Mouse (Mus musculus) Muller cell, postnatal 12 days (primary cell): ENCODE data around the gene Actr6.
A peak's percentile ranks its signal among the peaks of the same experiment; 100 is the strongest.
"Not testable (repeated sequence)": the region's sequence is repeated elsewhere in the genome, so short reads cannot be mapped to it uniquely, and the experiment has no call there.

Experiments used
- DNase-seq: peaks from one replicate; pipeline ENCODE4 v3.0.0-alpha.2; 2015; ENCODE audit errors: inconsistent ontology term

Actr6 gene

DNA sequence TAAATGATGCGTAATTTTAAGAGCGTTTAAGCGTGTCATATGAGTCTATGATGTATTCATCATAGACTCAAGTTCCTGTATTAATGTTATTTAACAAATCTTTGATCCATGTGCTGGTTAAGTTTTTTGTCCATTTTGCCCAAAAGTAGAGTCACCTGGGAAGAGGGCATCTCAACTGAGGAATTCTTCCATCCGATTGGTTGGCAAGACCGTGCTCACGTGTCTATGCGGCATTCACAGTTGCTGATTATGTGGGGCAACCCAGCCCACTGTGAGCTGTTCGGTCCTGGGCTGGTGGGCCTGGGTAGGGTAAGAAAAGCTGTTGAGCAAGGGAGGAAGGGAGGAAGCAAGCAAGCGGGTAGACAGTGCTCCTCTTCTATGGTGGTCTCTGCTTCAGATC, 6.3 kb upstream of the Actr6 start:
- DNase-seq, result no peak

DNA sequence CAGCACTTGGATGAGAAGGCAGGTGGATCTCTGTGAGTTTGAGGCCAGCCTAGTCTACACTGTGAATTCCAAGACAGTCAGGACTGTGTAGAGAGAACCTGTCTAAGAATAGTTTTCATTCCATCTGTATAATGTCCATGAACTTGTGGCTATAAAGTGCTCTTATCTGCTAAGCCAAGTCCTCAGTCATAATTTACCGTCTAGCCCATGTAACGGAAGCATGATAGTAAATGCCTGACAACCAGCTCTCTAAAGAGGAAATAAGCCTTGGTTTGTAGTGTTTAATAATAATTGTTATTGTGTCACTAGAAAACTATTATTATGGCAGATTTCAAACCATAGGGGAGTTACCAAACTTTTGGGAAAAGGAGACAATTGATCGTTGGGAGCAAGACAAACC, 5.8 kb upstream of the Actr6 start:
- DNase-seq, result no peak

DNA sequence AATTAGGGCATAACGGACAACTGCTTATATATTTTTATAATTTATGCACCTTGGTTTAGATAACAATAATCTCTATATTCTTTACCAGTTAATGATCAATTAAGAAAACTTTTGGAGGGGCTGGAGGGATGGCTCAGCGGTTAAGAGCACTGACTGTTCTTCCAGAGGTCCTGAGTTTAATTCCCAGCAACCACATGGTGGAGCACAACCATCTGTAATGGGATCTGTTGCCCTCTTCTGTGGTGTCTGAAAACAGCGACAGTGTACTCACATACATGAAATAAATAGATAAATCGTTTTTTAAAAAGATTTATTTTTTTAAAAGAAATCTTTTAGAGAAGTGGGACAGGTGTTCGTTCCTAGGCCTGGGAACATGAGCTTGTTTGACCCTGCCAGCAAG, 5.0 kb upstream of the Actr6 start:
- no peak for DNase-seq

DNA sequence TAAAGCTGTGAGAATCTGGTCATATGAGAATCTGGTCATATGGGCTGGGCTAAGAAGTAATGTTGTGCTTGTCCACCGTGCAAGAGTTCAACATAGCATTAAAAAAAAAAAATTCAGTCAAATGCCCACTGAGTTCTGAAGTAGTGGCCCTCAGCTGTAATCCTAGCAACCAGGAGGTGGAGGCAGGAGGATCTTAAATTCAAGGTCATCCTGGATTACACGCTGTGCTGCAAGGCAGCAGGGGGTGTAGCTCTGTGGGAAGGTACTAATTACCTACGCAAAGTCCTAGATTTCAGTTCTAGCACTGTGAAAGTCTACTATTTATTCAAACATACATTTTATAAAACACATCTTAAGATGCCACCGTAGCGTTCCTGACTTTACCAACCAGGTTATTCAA, 754 bp downstream of the Actr6 start:
- no peak for DNase-seq

DNA sequence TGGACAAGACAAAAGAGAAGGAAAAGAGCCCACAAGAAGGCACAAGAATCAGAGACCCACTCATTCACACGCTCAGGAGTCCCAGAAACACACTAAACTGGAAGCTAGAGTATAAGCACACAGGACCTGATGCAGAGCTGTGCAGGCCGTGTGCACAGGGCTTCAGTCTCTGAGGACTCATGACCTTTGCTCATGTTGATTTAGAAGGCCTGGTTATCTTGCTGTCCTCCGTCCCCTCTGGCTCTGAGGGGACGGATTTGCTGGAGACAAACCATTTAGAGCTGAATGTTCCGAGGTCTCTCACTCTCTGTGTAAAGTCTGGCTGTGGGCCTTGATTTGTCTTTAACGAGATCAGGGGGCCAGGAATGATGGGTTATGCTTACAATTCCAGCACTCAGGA, 1.7 kb downstream of the Actr6 start:
- DNase-seq, result no peak

DNA sequence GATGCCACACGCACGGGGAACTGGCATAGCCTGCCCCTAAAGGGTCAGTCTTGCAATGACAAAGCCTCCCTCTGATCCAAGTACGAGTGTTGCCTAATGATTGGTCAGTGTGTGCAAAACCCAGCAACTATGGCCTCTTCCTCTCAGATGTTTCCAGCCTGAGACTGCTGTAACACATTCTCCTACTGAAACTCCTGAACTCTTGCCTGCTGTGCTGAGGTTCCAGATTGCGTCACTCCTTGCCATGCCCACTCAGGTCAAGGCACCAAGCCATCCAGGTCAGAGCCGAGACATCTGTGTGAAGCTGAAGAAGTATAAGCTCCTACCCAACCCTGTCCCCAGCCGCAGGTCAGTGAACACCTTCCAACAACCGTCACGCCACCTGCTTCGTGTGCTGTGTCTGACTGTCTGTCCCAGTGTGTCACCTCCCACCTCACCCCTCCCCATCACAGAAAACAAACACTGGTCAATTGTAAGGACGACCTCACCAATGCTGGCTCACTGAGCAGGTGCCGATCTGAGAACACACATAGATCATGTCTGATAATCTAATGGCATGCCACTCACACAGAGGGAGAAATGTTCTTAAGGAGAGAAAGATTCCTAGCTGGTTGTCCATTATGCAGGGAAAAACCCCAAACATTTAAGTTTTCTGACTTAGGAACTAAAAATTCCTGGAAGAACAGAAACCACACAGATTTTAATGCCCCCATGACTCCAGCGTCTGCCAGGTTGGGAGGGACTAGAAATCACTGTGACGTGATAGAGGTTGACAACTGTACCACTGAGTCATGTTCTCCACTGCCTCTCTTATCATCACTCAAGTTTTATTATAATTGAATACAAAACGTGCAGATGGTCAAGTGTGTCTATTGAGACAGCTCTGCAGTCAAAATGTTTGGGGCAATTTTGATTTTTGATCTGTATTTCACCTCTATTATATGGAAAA, 9.6 kb downstream of the Actr6 start:
- DNase-seq, result peak; percentile 84

DNA sequence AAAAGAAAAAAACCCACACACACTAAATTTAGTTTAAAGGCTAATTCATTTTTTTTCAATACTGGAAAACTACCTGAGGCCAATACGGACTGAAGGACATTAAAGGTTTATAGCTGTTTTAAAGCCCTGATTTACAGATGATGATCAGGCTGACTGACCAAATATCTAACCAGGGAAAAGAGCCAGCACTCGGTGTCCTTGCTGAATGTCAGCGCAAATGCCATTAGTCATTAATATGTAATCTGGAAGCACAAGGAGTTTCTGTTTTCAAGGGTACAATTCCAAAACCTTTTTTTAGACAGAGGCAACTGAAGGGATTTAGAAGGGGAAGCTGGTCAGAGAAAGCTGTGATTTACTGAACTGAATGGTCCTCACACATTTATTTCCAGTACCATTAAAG, 11.3 kb downstream of the Actr6 start:
- no peak for DNase-seq

DNA sequence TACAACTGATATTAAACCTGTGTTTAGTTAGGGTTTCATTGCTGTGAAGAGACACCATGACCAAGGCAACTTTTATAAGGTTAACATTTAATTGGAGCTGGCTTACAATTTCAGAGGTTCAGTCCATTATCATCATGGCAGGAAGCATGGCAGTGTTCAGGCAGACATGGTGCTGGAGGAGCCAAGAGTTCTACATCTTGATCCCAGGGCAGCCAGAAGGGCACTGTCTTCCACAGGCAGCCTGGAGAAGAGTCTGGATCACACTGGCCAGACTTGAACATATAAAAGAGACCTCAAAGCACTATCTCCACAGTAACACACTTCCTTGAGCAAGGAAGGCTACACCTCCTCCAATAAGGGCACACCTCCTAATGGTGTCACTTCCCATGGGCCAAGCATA, 11.8 kb downstream of the Actr6 start:
- DNase-seq, result no peak

DNA sequence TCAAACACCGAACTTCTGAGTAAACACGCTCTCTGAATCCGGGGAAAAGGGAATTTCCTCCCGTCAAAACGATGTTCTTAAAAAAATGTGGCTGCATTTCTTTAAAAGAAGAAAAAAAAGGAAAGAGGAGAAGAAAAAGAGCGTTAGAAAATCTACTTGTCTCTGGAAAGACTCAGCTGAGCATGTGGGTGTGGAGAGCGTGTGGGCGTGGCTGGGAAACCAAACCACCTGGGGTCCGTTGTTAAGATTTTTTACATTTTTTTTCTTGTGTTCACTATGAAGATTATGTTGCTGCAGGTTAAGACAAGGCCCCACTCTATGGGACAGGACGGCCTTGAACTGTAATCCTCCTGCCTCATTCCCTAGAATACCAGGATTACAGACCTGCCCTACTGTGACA, 17.2 kb downstream of the Actr6 start:
- no peak for DNase-seq

DNA sequence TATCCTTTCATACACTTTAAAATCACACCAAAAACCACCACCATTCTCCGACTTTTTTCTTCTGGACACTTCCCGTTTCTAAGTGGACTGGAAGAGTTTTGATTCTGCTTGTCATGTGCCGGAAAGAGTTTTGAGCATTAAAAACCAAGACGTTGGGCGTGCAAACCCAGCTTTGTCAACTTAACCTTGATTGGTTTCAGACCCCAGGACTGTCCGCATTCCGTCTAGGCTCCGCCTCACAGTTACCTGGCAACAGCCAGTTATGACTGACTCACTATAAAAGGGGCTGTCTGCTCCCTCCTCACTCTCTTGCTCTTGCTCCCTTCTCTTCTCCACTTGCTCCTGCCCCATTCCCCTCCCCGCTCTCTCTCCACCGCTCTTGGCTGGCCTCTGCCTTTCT, 23.4 kb downstream of the Actr6 start:
- DNase-seq, result no peak

DNA sequence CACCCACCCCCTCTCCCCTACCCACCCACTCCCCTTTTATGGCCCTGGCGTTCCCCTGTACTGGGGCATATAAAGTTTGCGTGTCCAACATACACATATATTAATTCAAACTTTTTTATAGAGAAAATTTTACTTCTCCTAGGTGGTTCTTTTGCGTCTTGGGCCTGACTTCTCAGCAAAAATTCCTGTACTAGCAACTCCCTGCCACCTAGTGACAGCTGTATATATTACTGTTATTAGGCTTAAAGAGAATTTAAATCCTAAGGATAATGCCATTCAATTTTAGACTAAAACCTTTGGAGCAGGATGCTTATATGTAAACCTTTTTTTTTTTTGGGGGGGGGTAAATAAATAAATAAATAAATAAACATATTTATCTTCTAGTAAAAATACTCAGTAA, 24.7 kb downstream of the Actr6 start:
- DNase-seq, result no peak

DNA sequence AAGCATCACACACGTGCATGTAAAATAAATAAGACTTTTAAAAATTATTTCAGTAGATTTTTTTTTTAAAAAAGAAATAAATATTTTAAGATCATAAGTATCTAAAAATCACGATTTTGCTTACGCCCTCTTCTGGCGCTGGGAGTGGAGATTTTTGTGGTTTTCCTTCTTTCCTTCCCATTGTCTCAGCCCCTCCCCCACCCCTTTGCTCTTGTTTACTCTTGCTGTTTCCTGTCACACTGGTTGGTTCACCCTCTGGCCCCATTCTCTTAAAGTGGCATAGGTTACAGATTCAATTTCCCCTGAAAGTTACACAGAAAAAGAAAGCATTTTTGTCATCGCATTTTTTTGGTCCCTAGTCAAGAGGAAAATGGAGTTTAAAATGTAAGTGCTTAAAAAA, 29.1 kb downstream of the Actr6 start:
- DNase-seq, result peak; percentile 29

DNA sequence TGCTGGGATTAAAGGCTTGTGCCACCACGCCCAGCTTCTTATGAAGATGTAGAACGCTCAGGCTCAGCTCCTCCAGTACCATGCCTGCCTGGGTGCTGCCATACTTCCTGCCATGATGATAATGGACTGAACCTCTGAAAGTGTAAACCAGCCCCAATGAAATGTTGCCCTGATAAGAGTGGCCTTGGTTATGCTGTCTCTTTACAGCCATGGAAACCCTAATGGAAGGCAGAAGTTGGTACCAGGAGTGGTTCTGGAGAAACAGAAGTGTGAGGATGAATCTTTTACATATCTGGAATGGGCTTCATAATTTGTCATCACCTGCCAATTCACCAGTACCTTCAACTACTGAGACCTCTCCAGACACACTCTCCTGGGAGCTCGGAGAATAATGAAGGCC, 34.1 kb downstream of the Actr6 start:
- DNase-seq, result no peak

DNA sequence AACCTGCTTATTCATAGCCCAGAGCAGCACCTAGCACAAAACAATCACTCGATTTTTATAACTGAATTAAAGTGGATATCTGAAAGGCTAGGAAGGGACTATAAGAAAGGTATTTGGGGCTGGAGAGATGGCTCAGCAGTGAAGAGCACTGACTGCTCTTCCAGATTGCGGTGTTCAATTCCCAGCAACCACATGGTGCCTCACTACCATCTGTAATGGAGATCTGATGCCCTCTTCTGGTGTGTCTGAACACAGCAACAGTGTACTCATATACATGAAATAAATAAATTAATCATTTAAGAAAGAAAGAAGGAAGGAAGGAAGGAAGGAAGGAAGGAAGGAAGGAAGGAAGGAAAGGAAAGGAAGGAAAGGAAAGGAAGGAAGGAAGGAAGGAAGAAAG, 35.8 kb downstream of the Actr6 start:
- DNase-seq, result not testable (repeated sequence)

DNA sequence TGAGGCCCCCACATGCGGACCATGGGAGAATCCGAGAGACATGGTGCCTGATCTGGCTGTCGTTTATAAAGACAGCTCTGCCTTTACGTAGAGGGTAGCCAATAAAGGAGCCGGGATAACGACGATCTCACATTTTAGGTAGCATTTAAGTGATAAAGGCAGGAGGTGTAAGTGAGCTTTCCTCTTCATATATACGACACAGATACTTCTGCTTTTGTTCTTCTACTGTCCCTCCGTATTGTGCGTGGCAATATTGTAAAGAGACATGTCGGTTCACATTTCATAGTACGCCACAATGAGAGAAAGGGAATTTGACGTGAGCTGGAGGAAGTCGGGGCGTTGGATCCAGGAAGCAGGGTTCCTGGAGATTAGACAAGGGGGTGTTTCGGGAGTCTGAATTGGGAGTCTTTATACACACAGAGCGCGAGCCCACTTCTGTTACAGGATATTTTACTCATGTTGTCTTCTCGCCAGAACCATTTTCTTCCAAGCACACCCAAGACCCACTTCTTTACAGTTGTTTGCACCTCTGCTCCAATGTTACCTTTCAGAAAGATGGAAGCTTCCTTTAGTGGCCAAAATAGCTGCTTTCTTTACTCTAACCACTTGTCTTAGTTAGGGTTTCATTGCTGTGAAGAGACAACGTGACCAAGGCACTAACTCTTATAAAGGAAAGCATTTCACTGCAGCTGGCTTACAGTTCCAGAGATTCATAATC, 36.7 kb downstream of the Actr6 start:
- DNase-seq, result no peak

DNA sequence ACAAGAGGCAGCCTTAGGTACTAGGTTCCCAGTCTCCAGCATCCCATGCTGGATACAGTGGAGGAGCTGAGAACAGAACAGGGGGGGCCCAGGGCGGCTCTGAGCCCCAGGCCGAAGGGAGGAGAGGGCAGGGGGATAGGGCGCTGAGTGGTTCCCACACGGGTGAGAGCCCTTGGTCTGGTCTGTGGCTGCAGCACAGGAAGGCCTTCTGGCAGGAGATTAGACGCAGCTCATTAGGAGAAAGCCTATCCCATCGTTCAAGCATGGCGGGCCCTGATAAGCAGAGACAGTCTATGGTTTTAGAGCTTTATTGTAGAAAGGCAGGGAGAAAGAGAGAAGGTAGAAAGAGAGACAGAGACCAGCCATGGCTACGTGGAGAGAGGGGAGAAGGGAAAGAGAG, 42.1 kb downstream of the Actr6 start:
- DNase-seq, result no peak

DNA sequence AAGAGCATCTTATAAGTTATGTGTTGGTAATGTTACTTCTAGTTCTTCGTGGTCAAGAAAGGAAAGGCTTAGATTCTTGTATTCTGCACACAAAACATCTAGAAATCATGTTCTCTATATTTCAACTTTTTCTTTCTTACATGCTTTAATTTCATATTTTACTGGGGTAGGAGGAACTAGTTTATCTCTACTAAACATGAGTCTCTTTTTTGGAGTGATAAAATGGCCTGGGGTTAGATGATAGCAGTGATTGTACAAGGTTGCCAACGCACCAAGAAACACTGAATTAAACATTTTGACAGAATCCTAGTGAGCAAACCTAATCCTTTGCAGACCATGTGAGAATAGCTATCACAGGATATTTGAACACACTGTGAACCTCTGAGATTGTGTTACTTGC, 44.6 kb downstream of the Actr6 start:
- no peak for DNase-seq

DNA sequence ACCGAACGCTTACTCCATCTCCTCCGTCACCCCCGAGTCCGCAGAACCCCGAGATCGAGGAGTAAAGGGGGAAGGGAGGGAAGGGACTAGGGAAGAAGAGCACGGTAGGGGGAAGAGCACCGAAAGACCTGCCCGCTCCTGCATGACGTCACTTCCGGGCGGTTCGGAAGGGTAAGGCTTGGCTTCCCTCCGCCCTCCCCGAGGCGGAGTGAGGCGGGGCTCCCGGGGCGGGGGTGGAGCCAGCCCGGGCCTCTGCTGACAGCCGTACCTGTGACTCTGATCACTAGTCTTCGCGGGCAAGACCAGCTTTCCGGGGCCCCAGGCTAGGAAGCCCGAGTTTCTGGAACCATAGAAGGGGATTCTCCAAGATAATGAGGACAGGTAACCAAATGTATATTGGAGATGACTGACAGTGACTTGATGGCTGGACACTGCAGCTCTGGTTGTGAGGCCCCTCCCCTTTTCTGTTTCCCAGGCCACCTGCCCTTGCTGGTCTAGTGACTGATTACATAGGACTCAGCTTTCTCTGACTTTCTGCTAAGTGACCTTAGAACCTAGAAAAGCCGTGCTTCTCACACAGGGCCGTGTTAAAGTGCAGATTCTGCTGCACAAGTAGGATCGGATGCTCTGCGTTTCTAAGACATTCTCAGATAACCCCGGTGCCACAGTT, 45.8 kb downstream of the Actr6 start, which contains the start of gene Scyl2:
Scyl2 (minus strand) TSS at position 147 of the 670 bp plus-strand sequence.
- DNase-seq, result peak; percentile 94

DNA sequence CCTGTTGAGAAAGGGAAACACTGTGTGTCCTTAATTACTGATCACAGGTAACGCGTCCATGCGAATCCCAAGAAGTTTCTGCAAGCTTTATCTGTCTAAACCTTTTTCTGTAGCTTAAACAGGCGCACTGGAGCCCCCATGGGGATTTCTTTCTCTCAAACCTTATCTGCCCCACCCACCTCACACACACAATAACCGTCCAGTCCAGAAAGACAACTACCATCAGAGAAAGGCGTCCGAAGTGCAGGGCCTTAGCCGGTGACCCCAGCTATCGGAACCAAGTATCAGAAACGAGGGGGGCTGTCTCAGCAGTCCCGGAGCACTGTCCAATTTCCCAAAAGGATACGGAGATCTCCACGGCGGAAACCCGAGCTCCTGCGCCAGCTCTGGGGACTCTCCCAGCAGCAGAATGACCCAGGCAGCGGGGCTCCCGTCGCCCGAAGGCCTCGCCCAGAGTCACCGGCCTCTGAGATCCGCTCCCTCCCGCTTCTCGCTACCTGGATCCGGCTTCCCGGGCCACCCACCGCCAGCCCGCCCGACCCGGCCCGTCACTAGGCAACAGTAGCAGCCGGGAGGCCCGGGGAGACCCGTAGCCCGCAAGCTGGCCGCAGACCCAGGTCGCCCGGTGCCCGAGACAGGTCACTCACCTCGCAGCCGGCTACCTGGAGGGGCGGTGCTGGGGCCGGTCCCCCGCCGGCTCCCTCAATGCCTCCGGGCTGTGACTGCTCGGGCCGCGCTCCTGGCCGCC, 46.5 kb downstream of the Actr6 start:
- DNase-seq, result no peak

DNA sequence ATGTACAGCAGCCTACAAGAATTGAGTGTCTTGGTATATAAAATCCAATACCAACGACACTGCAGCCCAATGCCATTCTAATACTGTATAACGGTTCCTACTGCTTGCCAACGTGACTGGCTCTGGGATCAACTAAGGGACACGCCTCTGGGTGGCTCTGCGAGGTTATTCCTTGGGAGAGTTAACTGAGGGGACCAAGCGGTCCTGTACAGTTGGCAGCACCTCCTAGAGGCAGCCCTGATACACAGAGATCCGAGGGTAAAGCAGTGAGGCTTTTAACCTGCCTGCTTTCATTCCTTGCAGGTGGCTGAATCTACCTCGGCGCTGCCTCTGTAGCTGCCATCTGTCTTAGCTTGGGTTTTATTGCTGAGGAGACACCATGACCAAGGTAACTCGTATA, 49.1 kb downstream of the Actr6 start:
- DNase-seq, result no peak

DNA sequence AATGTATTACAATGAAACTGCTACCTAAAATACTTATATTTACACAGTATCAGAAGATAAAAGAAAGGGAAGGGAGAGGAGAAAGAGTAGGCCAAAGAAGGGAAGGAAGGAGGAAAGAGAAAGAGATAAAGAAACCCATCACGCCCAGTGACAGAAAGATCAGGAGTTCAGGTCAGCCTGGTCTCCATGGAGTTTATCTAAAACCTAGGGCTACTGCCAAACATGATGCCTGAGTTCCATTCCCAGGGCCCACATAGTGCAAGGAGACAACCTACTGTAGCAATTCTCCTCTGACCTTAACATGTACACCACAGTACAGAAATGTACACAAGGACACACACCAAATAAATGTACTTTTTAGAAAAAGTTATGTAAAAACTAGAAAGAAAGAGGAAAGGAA, 49.9 kb downstream of the Actr6 start:
- DNase-seq, result no peak

DNA sequence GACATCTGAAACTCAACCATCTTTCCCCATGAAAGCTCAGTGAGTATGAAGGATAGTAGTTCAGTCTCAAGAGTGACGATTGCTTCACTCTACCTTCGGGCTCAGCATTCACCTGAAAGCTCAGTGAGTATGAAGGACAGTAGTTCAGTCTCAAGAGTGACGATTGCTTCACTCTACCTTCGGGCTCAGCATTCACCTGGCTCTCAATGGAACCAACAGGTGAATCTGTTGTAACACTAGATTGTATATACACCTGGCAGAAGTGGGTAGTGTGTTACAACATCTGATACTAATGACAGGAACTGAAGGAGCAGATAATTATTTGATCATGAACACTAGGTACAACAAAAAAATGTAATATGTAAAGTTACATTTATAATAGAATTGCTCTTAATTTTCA, 50.4 kb downstream of the Actr6 start:
- DNase-seq, result no peak
